Mouse (Mus musculus): ENCODE measurements around the gene Saal1. TPM values are rescaled to one million over a fixed set of nuclear protein-coding genes. Genes with fewer than 3 reads are reported as not detected.
"Not testable (repeated sequence)": the region's sequence is repeated elsewhere in the genome, so short reads cannot be mapped to it uniquely, and the experiment has no call there.

Gene Saal1
- polyA plus RNA-seq, 1 experiment from 2014 or later = 17.8 TPM

GRCm38 (mm10) chr7:46716897-46717296 is 6.4 kb upstream of the Saal1 start:
- Histone ChIP-seq H3K9me3 (replicated peaks; ENCODE audit: control insufficient read depth, low read length) (no peaks in the 10 kb centered on the region), H3K27ac (ENCODE audit: low read depth, low read length) (no peak overlapping the region), H3K27me3 (ENCODE audit: control insufficient read depth, insufficient read depth, low read length) (peaks cover 6% of the 10 kb centered on the region; the same call in 1 of the 2 replicates), H3K4me2 (no peak overlapping the region), H3K9ac (ENCODE audit: low read depth, low read length) (no peak overlapping the region), H3K36me3 (ENCODE audit: control insufficient read depth, insufficient read depth, low read length) (no peaks in the 10 kb centered on the region), H3K4me1 (ENCODE audit: control insufficient read depth, insufficient read depth, low read length) (no peaks in the 10 kb centered on the region), H3K4me3 (ENCODE audit: low read depth, low read length) (no peak overlapping the region)
- ATAC-seq (replicated peaks; ENCODE audit: insufficient number of reproducible peaks, low FRiP score, low TSS enrichment) = no peak
- WGBS (ENCODE audit: insufficient replicate concordance) = 48% methylated on average over 5 of the region's 5 CpGs

- Histone ChIP-seq H3K4me1 (ENCODE audit: control insufficient read depth, insufficient read depth, low read length) (no peaks in the 10 kb centered on the region), H3K27me3 (ENCODE audit: control insufficient read depth, insufficient read depth, low read length) (peaks cover 6% of the 10 kb centered on the region; the same call in 1 of the 2 replicates), H3K9ac (ENCODE audit: low read depth, low read length) (no peak within 1 kb of the TSS), H3K9me3 (replicated peaks; ENCODE audit: control insufficient read depth, low read length) (no peaks in the 10 kb centered on the region), H3K36me3 (ENCODE audit: control insufficient read depth, insufficient read depth, low read length) (no peaks in the 10 kb centered on the region), H3K4me3 (ENCODE audit: low read depth, low read length) (no peak within 1 kb of the TSS), H3K4me2 (no peak within 1 kb of the TSS), H3K27ac (ENCODE audit: low read depth, low read length) (no peak within 1 kb of the TSS)
- 82% methylated on average over 5 of the region's 5 CpGs for WGBS (ENCODE audit: insufficient replicate concordance)
- ATAC-seq (replicated peaks; ENCODE audit: insufficient number of reproducible peaks, low FRiP score, low TSS enrichment) = no peak
Observed at GRCm38 (mm10) chr7:46715600-46715999, 5.1 kb upstream of the Saal1 start, which contains the start of gene Saa3. Saa3 (minus strand) TSS chr7:46715700.

GRCm38 (mm10) chr7:46714518-46714917 is 4.0 kb upstream of the Saal1 start:
- WGBS (ENCODE audit: insufficient replicate concordance) = 33% methylated on average over 6 of the region's 6 CpGs
- no peak for ATAC-seq (replicated peaks; ENCODE audit: insufficient number of reproducible peaks, low FRiP score, low TSS enrichment)

GRCm38 (mm10) chr7:46712250-46712649 is 1.8 kb upstream of the Saal1 start:
- peaks cover 6% of the 10 kb centered on the region for H3K4me1 ChIP-seq (ENCODE audit: control insufficient read depth, insufficient read depth, low read length)
- H3K4me2 ChIP-seq = no peak overlapping the region
- 58% methylated on average over 6 of the region's 6 CpGs for WGBS (ENCODE audit: insufficient replicate concordance)

More at GRCm38 (mm10) chr7:46714518-46714917, 4.0 kb upstream of the Saal1 start:
- Histone ChIP-seq H3K9ac (ENCODE audit: low read depth, low read length) (no peak overlapping the region), H3K4me2 (no peak overlapping the region), H3K27me3 (ENCODE audit: control insufficient read depth, insufficient read depth, low read length) (no peaks in the 10 kb centered on the region), H3K27ac (ENCODE audit: low read depth, low read length) (no peak overlapping the region), H3K9me3 (replicated peaks; ENCODE audit: control insufficient read depth, low read length) (no peaks in the 10 kb centered on the region), H3K4me1 (ENCODE audit: control insufficient read depth, insufficient read depth, low read length) (peaks cover 2% of the 10 kb centered on the region), H3K4me3 (ENCODE audit: low read depth, low read length) (no peak overlapping the region), H3K36me3 (ENCODE audit: control insufficient read depth, insufficient read depth, low read length) (no peaks in the 10 kb centered on the region)

GRCm38 (mm10) chr7:46700521-46701025 is 9.9 kb downstream of the Saal1 start:
- no peak overlapping the region for H3K27ac ChIP-seq (ENCODE audit: low read depth, low read length)
- no peaks in the 10 kb centered on the region for H3K4me1 ChIP-seq (ENCODE audit: control insufficient read depth, insufficient read depth, low read length)
- H3K4me3 ChIP-seq (ENCODE audit: low read depth, low read length) = no peak overlapping the region
- no peak for ATAC-seq (replicated peaks; ENCODE audit: insufficient number of reproducible peaks, low FRiP score, low TSS enrichment)
- no peak overlapping the region for H3K4me2 ChIP-seq
- no peak overlapping the region for H3K9ac ChIP-seq (ENCODE audit: low read depth, low read length)
- no peaks in the 10 kb centered on the region for H3K9me3 ChIP-seq (replicated peaks; ENCODE audit: control insufficient read depth, low read length)
- H3K36me3 ChIP-seq (ENCODE audit: control insufficient read depth, insufficient read depth, low read length) = peaks cover 17% of the 10 kb centered on the region
- 92% methylated on average over 6 of the region's 6 CpGs for WGBS (ENCODE audit: insufficient replicate concordance)
- no peaks in the 10 kb centered on the region for H3K27me3 ChIP-seq (ENCODE audit: control insufficient read depth, insufficient read depth, low read length)

More at GRCm38 (mm10) chr7:46712250-46712649, 1.8 kb upstream of the Saal1 start:
- no peak overlapping the region for H3K4me3 ChIP-seq (ENCODE audit: low read depth, low read length)
- no peak overlapping the region for H3K27ac ChIP-seq (ENCODE audit: low read depth, low read length)
- no peaks in the 10 kb centered on the region for H3K36me3 ChIP-seq (ENCODE audit: control insufficient read depth, insufficient read depth, low read length)
- 0 out of 2 replicates have a peak overlapping the region, but pooled peaks have one; percentile 16 for H3K9ac ChIP-seq (ENCODE audit: low read depth, low read length)
- no peaks in the 10 kb centered on the region for H3K9me3 ChIP-seq (replicated peaks; ENCODE audit: control insufficient read depth, low read length)
- H3K27me3 ChIP-seq (ENCODE audit: control insufficient read depth, insufficient read depth, low read length) = no peaks in the 10 kb centered on the region
- no peak for ATAC-seq (replicated peaks; ENCODE audit: insufficient number of reproducible peaks, low FRiP score, low TSS enrichment)

- Histone ChIP-seq H3K9ac (ENCODE audit: low read depth, low read length) (no peak overlapping the region), H3K36me3 (ENCODE audit: control insufficient read depth, insufficient read depth, low read length) (peaks cover 14% of the 10 kb centered on the region), H3K4me1 (ENCODE audit: control insufficient read depth, insufficient read depth, low read length) (no peaks in the 10 kb centered on the region), H3K9me3 (replicated peaks; ENCODE audit: control insufficient read depth, low read length) (no peaks in the 10 kb centered on the region), H3K27me3 (ENCODE audit: control insufficient read depth, insufficient read depth, low read length) (no peaks in the 10 kb centered on the region), H3K4me3 (ENCODE audit: low read depth, low read length) (no peak overlapping the region), H3K4me2 (no peak overlapping the region), H3K27ac (ENCODE audit: low read depth, low read length) (no peak overlapping the region)
- no peak for ATAC-seq (replicated peaks; ENCODE audit: insufficient number of reproducible peaks, low FRiP score, low TSS enrichment)
- WGBS (ENCODE audit: insufficient replicate concordance) = 31% methylated on average over 1 of the region's 1 CpGs
Observed at GRCm38 (mm10) chr7:46696754-46697153, 13.7 kb downstream of the Saal1 start.

- Histone ChIP-seq H3K36me3 (ENCODE audit: control insufficient read depth, insufficient read depth, low read length) (peaks cover 15% of the 10 kb centered on the region; the same call in 1 of the 2 replicates), H3K9ac (ENCODE audit: low read depth, low read length) (no peak overlapping the region), H3K27me3 (ENCODE audit: control insufficient read depth, insufficient read depth, low read length) (no peaks in the 10 kb centered on the region), H3K4me3 (ENCODE audit: low read depth, low read length) (no peak overlapping the region), H3K4me1 (ENCODE audit: control insufficient read depth, insufficient read depth, low read length) (no peaks in the 10 kb centered on the region), H3K4me2 (no peak overlapping the region), H3K9me3 (replicated peaks; ENCODE audit: control insufficient read depth, low read length) (no peaks in the 10 kb centered on the region), H3K27ac (ENCODE audit: low read depth, low read length) (no peak overlapping the region)
- WGBS (ENCODE audit: insufficient replicate concordance) = 79% methylated on average over 5 of the region's 5 CpGs
- no peak for ATAC-seq (replicated peaks; ENCODE audit: insufficient number of reproducible peaks, low FRiP score, low TSS enrichment)
Observed at GRCm38 (mm10) chr7:46686827-46687226, 23.7 kb downstream of the Saal1 start.

GRCm38 (mm10) chr7:46680732-46681131 is 29.7 kb downstream of the Saal1 start:
- no peak overlapping the region for H3K27ac ChIP-seq (ENCODE audit: low read depth, low read length)
- H3K4me2 ChIP-seq = no peak overlapping the region
- no peaks in the 10 kb centered on the region for H3K9me3 ChIP-seq (replicated peaks; ENCODE audit: control insufficient read depth, low read length)
- no peaks in the 10 kb centered on the region for H3K4me1 ChIP-seq (ENCODE audit: control insufficient read depth, insufficient read depth, low read length)
- no peaks in the 10 kb centered on the region for H3K36me3 ChIP-seq (ENCODE audit: control insufficient read depth, insufficient read depth, low read length)
- H3K4me3 ChIP-seq (ENCODE audit: low read depth, low read length) = no peak overlapping the region
- H3K27me3 ChIP-seq (ENCODE audit: control insufficient read depth, insufficient read depth, low read length) = no peaks in the 10 kb centered on the region
- ATAC-seq (replicated peaks; ENCODE audit: insufficient number of reproducible peaks, low FRiP score, low TSS enrichment) = no peak
- H3K9ac ChIP-seq (ENCODE audit: low read depth, low read length) = no peak overlapping the region

GRCm38 (mm10) chr7:46679044-46679443 is 31.4 kb downstream of the Saal1 start:
- H3K27me3 ChIP-seq (ENCODE audit: control insufficient read depth, insufficient read depth, low read length); H3K4me2 ChIP-seq; H3K9ac ChIP-seq (ENCODE audit: low read depth, low read length); H3K36me3 ChIP-seq (ENCODE audit: control insufficient read depth, insufficient read depth, low read length); H3K9me3 ChIP-seq (replicated peaks; ENCODE audit: control insufficient read depth, low read length); H3K4me3 ChIP-seq (ENCODE audit: low read depth, low read length); H3K4me1 ChIP-seq (ENCODE audit: control insufficient read depth, insufficient read depth, low read length); H3K27ac ChIP-seq (ENCODE audit: low read depth, low read length); ATAC-seq (replicated peaks; ENCODE audit: insufficient number of reproducible peaks, low FRiP score, low TSS enrichment): not testable (repeated sequence)
- 82% methylated on average over 7 of the region's 7 CpGs for WGBS (ENCODE audit: insufficient replicate concordance)
